Comparison of ENCODE assay signal across 11 mouse cellular contexts in the genomic region with DNA sequence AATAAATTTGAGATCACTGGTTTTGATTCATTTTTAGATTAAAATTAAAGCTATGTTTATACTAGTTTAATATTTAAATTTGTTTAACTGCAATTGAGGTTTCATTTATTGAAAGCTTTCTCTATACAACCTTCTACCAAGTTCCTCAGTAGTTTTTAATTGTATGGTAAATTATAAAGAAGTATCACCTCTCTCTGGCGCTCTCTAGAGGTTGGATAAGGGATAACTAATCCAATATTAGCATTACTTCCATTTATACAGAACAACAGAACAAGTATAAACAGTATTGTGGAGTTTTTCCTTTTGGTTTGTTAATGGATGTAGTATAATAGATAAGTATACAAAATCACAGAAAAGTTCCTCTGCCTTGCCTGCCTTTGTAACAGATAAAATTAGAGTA. TPM values are rescaled to one million over a fixed set of nuclear protein-coding genes. Genes with fewer than 3 reads are reported as not detected.
DNase-seq lines count a peak whose midpoint lies in the region; ATAC-seq and TF ChIP-seq lines count a peak whose summit lies in the region.
"Had no signal": no experiment of that assay in that cellular context is flagged by ENCODE, and none has a peak within 500 bp of the region (broad histone marks: within the 10 kb centered on the region; RNA-seq: fewer than 3 reads in every experiment).

No protein-coding gene starts in this region.

- H3K36me3 ChIP-seq in liver, adult 2 months (ENCODE audit: control insufficient read depth, insufficient read depth, low read length) = peaks cover 46% of the 10 kb centered on the region

- 11% methylated on average over 1 of the region's 1 CpGs for WGBS in liver, adult 2 months

- peak; percentile 32; the same call in 1 of the 2 replicates for TF ChIP-seq CTCF in liver, adult 2 months (IDR thresholded peaks at IDR 0.05; ENCODE audit: low read depth, low read length)

- no peak overlapping the region for H3K9ac ChIP-seq in liver, adult 2 months (ENCODE audit: low read depth, low read length)
- H3K9ac ChIP-seq: forebrain, embryonic 15.5 days; intestine, embryonic 15.5 days; limb, embryonic 15.5 days had no signal

- no peaks in the 10 kb centered on the region; the same call in 1 of the 2 replicates for H3K79me2 ChIP-seq in liver, adult 2 months (ENCODE audit: control insufficient read depth, insufficient read depth, low read length)

- peak; percentile 27 for DNase-seq in embryo, embryonic 10 days (ENCODE audit: low spot score)
- DNase-seq in embryo, embryonic 9.5 days (ENCODE audit: extremely low spot score) = no peak
- no peak for DNase-seq in liver, adult 2 months (ENCODE audit: extremely low read depth, low read depth, low spot score)
- no peak for DNase-seq in liver
- DNase-seq in mesoderm, embryonic 11.5 days (ENCODE audit: low read depth, low spot score) = peak; percentile 13
- no peak for DNase-seq in left cerebral cortex, adult 11 months (ENCODE audit: low spot score)
- no peak for DNase-seq in cerebellum, adult 18-20 months

- H3K4me1 ChIP-seq in liver, adult 2 months (ENCODE audit: control insufficient read depth, insufficient read depth, low read length) = no peaks in the 10 kb centered on the region
- H3K4me1 ChIP-seq: forebrain, embryonic 15.5 days; intestine, embryonic 15.5 days; limb, embryonic 15.5 days had no signal

- H3K27ac ChIP-seq in liver, adult 2 months (replicated peaks; ENCODE audit: insufficient read depth, low read depth, low read length) = no peak overlapping the region
- H3K27ac ChIP-seq: forebrain, embryonic 15.5 days; intestine, embryonic 15.5 days; limb, embryonic 15.5 days had no signal

- H3K4me3 ChIP-seq in liver, adult 2 months (ENCODE audit: insufficient read depth, low read depth, low read length) = no peak overlapping the region
- H3K4me3 ChIP-seq: forebrain, embryonic 15.5 days; intestine, embryonic 15.5 days; limb, embryonic 15.5 days had no signal

- ATAC-seq in activated CD4-positive, CD25-positive, alpha-beta regulatory T cell, adult 4 months = peak; percentile 71
- ATAC-seq: forebrain, embryonic 15.5 days; intestine, embryonic 15.5 days had no signal

- TF ChIP-seq POLR2A in liver, adult 2 months (IDR thresholded peaks at IDR 0.05; ENCODE audit: extremely low read depth, insufficient read depth, low read length) = no peak

- H3K27me3 ChIP-seq in liver, adult 2 months (ENCODE audit: control insufficient read depth, insufficient read depth, low read length) = no peaks in the 10 kb centered on the region
- H3K27me3 ChIP-seq: forebrain, embryonic 15.5 days; intestine, embryonic 15.5 days; limb, embryonic 15.5 days had no signal

RNA-seq across cellular contexts. Expression of a gene that starts 17.2 kb away (rescaled TPM):
- total RNA-seq in liver, adult 2 months (2014; rRNA removed) = 26.0 and 29.1 TPM in 2 replicates
- polyA plus RNA-seq in liver, adult 2 months (2012; rRNA removed) = 17.1 and 21.6 TPM in 2 replicates
- polyA plus RNA-seq in activated CD4-positive, CD25-positive, alpha-beta regulatory T cell, adult 4 months (2017; shearing (Covaris generic)) = 100 to 1,000 TPM in 1 of 2 experiments, 10 to 100 TPM in 1; 95.1 to 104 TPM

RNA-seq across cellular contexts. Expression of a gene that starts 58.9 kb away (rescaled TPM):
- 17.1 and 22.2 TPM in 2 replicates for total RNA-seq in liver, adult 2 months (2014; rRNA removed)
- 36.8 and 40.2 TPM in 2 replicates for polyA plus RNA-seq in liver, adult 2 months (2012; rRNA removed)
- polyA plus RNA-seq in activated CD4-positive, CD25-positive, alpha-beta regulatory T cell, adult 4 months (2017; shearing (Covaris generic)) = under 1 TPM; 0.48 to 0.54 TPM

Comparison
In these comparisons a context has a peak if more than half of its experiments do, and no peak if none do; other contexts are left out.
1. DNase-seq: peak in embryo, embryonic 10 days (single experiment) and mesoderm, embryonic 11.5 days (single experiment); none in embryo, embryonic 9.5 days (single experiment), liver, adult 2 months (single experiment), liver (single experiment), left cerebral cortex, adult 11 months (single experiment) and cerebellum, adult 18-20 months (0 of 2).
2. RNA of a gene that starts 58.9 kb away (polyA plus RNA-seq): 36.8 to 40.2 TPM in liver, adult 2 months; 0.48 to 0.54 TPM in activated CD4-positive, CD25-positive, alpha-beta regulatory T cell, adult 4 months; every median in the first group is over 10 times any median in the second.